Mouse (Mus musculus) stomach, embryonic 16.5 days (tissue): Measurements from ENCODE around the gene Tpk1. TPM values are rescaled to one million over a fixed set of nuclear protein-coding genes. Genes with fewer than 3 reads are reported as not detected.
"Not testable (repeated sequence)": the region's sequence is repeated elsewhere in the genome, so short reads cannot be mapped to it uniquely, and the experiment has no call there.

ENCODE experiments used
- ATAC-seq: fragments of 200-750 bp; cut with Nextera tagmentation; 2 replicates; pipeline ENCODE4 v1.8.0; 2017; ENCODE audit warnings: moderate number of reproducible peaks, moderate TSS enrichment; ENCODE audit not compliant: insufficient read depth, low FRiP score
- H3K27ac ChIP-seq: fragments of 300-500 bp; sonication (generic); 2 replicates; pipeline ENCODE4 v1.5.1; 2014; ENCODE audit warnings: low read length
- H3K27me3 ChIP-seq: fragments of 300-500 bp; sonication (generic); 2 replicates; pipeline ENCODE4 v1.6.1; 2014; ENCODE audit warnings: low read length, control low read depth, mixed read lengths; ENCODE audit not compliant: control insufficient read depth, insufficient read depth
- H3K36me3 ChIP-seq: fragments of 300-500 bp; sonication (generic); 2 replicates; pipeline ENCODE4 v1.6.1; 2014; ENCODE audit warnings: low read length; ENCODE audit not compliant: control insufficient read depth, insufficient read depth
- H3K4me1 ChIP-seq: fragments of 300-500 bp; sonication (generic); 2 replicates; pipeline ENCODE4 v1.6.1; 2014; ENCODE audit warnings: low read length, control low read depth, mixed read lengths; ENCODE audit not compliant: control insufficient read depth, insufficient read depth
- H3K4me2 ChIP-seq: fragments of 300-500 bp; sonication (generic); 2 replicates; pipeline ENCODE4 v1.6.1; 2014; ENCODE audit warnings: low read depth, low read length, mixed read lengths
- H3K4me3 ChIP-seq: fragments of 300-500 bp; sonication (generic); replicated peaks from 2 replicates; pipeline ENCODE4 v1.5.1; 2014; ENCODE audit warnings: mild to moderate bottlenecking, low read length
- H3K9ac ChIP-seq: fragments of 300-500 bp; sonication (generic); 2 replicates; pipeline ENCODE4 v1.6.1; 2014; ENCODE audit warnings: low read length
- H3K9me3 ChIP-seq: fragments of 300-500 bp; sonication (generic); replicated peaks from 2 replicates; pipeline ENCODE4 v1.6.1; 2016; ENCODE audit warnings: low read length, control low read depth; ENCODE audit not compliant: control insufficient read depth
- WGBS: fragments of 180-500 bp; shearing (Covaris S2); extraction: QIAGEN DNeasy Blood & Tissue Kit; methylation state at CpG from one replicate; pipeline ENCODE4 v1.1.7; 2014; 5-methylcytosine and 5-hydroxymethylcytosine counted together
- polyA plus RNA-seq: library from polyadenylated mRNA; unstranded; fragments of >200 nt; fragmentation: Nextera tagmentation; extraction: Ambion mirVana; gene quantifications from 2 replicates; pipeline ENCODE4 v1.2.1, GENCODE M21; 2015

Gene Tpk1
- polyA plus RNA-seq, 1 experiment from 2014 or later = 17.4 TPM

DNA sequence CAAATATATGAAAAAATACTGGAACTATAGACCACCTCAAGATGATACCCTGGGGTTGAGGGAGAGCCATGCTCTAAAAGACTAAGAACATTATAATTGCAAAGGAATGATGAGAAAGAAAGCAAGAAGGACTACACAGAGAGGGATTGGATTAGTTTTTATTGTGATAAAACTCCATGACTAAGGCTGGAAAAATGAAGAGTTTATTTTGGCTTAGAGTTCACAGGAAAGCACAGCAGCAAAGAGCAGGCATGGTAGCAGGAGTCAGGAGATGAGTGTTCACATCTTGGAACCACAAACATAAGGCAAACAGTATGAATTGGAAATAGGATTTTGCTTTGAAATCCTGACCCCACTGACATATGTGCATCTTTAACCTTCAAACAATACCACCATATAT lies 33.2 kb downstream of the Tpk1 start:
- ATAC-seq = no peak
- no peaks in the 10 kb centered on the region for H3K36me3 ChIP-seq
- H3K4me3 ChIP-seq = no peak overlapping the region
- no peak overlapping the region for H3K27ac ChIP-seq
- no peaks in the 10 kb centered on the region for H3K27me3 ChIP-seq
- no peak overlapping the region for H3K9ac ChIP-seq
- H3K4me2 ChIP-seq = no peak overlapping the region
- H3K4me1 ChIP-seq = no peaks in the 10 kb centered on the region
- H3K9me3 ChIP-seq = no peaks in the 10 kb centered on the region

DNA sequence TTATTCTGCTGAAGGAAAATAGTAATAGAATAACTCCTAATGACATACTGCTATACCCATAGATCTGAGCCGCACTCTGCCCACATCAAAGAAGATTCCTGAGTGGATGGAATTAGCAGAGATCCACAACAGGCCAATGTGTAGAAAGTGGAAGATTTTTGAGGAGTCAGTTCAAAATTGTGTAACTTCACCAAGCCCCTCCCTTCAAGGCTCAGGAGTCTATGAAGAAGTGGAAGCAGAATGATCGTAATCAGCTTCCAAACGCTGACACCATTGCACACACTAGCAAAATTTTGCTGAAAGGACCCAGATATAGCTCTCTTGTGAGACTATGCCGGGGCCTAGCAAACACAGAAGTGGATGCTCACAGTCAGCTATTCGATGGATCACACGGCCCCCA lies 42.6 kb downstream of the Tpk1 start:
- not testable (repeated sequence) for H3K4me1 ChIP-seq, H3K27ac ChIP-seq, H3K9me3 ChIP-seq, H3K4me3 ChIP-seq, H3K9ac ChIP-seq, ATAC-seq, H3K27me3 ChIP-seq, H3K4me2 ChIP-seq, H3K36me3 ChIP-seq
- 91% methylated on average over 6 of the region's 6 CpGs for WGBS

DNA sequence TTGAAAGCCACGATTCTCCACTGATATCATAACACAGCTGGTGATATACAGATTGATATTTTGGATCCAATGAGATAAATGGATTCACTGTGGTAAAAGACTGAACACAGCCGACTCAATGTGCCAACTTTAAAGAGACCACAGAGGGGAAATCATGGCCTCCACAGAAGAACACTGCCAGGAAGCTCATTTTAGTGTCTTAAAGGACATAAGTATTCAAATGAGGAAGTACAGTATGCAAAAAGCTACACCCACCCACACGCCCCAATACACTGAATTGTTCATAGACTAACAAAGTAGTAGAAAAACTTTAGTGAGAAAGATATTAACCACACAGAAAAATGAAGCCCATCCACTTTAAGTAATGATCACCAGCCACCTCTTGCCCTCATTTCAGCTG lies 46.8 kb downstream of the Tpk1 start:
- no peaks in the 10 kb centered on the region for H3K4me1 ChIP-seq
- no peak for ATAC-seq
- no peaks in the 10 kb centered on the region for H3K9me3 ChIP-seq
- H3K27me3 ChIP-seq = no peaks in the 10 kb centered on the region
- H3K4me2 ChIP-seq = no peak overlapping the region
- H3K4me3 ChIP-seq = no peak overlapping the region
- no peaks in the 10 kb centered on the region for H3K36me3 ChIP-seq
- 75% methylated on average over 3 of the region's 3 CpGs for WGBS
- H3K27ac ChIP-seq = no peak overlapping the region
- no peak overlapping the region for H3K9ac ChIP-seq

DNA sequence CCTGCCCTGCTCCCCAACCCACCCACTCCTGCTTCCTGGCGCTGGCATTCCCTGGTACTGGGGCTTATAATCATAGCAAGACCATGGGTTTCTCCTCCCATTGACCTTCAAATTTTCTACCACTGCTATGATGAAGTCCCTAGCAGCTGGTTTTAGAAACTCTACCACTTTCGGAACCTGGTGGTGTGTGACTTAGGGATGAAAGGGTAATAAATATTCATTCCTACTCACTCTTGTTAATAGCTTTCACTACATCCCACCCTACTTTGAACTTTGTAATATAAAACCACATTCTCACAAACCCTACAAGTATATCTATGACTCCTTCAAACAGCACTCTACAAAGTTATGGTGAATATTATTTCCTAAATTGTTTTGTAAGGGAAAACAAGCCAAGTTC lies 54.3 kb downstream of the Tpk1 start:
- Histone ChIP-seq H3K4me2 (no peak overlapping the region), H3K9me3 (no peaks in the 10 kb centered on the region), H3K9ac (no peak overlapping the region), H3K4me3 (no peak overlapping the region), H3K4me1 (no peaks in the 10 kb centered on the region), H3K36me3 (no peaks in the 10 kb centered on the region), H3K27me3 (no peaks in the 10 kb centered on the region), H3K27ac (no peak overlapping the region)
- WGBS = 79% methylated on average over 2 of the region's 2 CpGs
- ATAC-seq = no peak

DNA sequence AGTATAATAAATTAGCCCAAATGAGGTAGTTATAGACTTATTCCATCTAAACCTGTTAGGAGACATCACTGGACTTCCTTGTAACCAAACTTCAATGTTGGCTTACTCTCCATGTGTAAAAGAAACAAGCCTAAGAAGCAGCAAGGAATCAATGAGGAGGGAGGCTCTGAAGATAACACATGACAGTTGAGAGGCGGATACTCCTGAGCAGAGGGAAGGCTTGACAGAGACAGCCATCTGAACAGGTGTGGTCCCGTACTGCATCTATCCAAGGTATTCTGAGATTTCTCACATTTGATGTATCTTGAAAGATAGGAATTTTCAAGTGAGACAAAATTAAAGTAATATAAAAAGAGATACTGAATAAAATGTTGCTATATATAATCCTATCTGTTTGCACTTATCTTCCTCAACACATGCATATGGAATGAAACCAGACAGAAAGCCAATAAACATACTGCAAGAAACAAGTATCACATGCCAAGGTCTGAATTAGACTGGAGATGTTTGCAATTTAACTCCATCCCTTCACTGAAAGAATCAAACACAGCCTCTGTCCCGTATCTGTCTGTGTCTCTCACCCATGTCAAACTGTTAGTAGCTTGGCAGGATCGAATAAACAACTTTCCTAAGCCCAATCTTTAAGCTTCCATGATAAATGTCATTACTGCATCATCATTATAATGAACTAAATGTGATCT lies 75.1 kb downstream of the Tpk1 start:
- H3K4me1 ChIP-seq = no peaks in the 10 kb centered on the region
- 0 out of 2 replicates have a peak, but pooled peaks have one; percentile 33 for ATAC-seq
- no peaks in the 10 kb centered on the region for H3K36me3 ChIP-seq
- H3K4me3 ChIP-seq = no peak overlapping the region
- H3K4me2 ChIP-seq = no peak overlapping the region
- WGBS = 67% methylated on average over 4 of the region's 4 CpGs
- no peaks in the 10 kb centered on the region for H3K9me3 ChIP-seq
- H3K27me3 ChIP-seq = no peaks in the 10 kb centered on the region
- H3K27ac ChIP-seq = no peak overlapping the region
- no peak overlapping the region for H3K9ac ChIP-seq

DNA sequence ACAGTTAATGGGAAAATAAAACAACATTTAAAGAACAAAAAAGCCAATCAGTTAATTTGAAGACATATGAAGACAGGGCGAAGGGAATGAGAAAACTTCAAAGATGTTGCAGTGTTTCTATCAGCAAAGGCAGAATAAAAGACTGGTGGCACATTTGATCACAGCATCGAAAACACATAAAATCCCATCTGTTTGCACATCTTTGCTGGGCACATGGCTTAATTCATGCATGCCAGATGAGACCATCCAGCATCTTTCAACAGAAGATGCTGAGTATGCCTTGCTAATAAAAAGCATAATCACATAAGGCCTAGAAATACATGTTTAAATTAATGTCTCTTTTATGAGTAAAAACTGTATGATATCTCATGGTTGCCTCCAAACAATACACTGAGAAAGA lies 80.8 kb downstream of the Tpk1 start:
- H3K27me3 ChIP-seq = no peaks in the 10 kb centered on the region
- no peaks in the 10 kb centered on the region for H3K9me3 ChIP-seq
- no peak for ATAC-seq
- H3K9ac ChIP-seq = no peak overlapping the region
- no peak overlapping the region for H3K27ac ChIP-seq
- H3K4me2 ChIP-seq = no peak overlapping the region
- no peaks in the 10 kb centered on the region for H3K36me3 ChIP-seq
- WGBS = 88% methylated on average over 2 of the region's 2 CpGs
- no peak overlapping the region for H3K4me3 ChIP-seq
- no peaks in the 10 kb centered on the region for H3K4me1 ChIP-seq

DNA sequence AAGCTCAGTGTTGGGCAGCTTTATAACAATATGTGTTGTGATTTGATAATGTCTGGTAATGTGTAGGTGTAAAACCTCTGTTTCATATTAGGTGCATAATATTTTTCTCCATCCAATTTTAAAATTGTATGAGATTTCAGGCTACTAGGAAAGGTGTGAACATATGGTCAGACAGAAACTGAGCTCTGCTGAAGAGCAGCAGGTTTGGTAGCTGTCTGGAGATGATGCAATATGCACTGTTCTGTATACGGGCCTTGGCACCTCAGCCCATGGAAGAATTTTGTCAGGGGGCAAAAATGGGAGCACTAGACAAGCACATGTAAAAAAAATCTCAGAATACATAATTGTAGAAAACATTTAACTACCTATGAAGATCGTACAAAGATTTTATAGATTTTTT lies 84.3 kb downstream of the Tpk1 start:
- no peak overlapping the region for H3K4me2 ChIP-seq
- no peaks in the 10 kb centered on the region for H3K36me3 ChIP-seq
- ATAC-seq = no peak
- H3K27me3 ChIP-seq = no peaks in the 10 kb centered on the region
- no peaks in the 10 kb centered on the region for H3K9me3 ChIP-seq
- no peak overlapping the region for H3K4me3 ChIP-seq
- 76% methylated on average over 2 of the region's 2 CpGs for WGBS
- no peaks in the 10 kb centered on the region for H3K4me1 ChIP-seq
- no peak overlapping the region for H3K9ac ChIP-seq
- no peak overlapping the region for H3K27ac ChIP-seq

DNA sequence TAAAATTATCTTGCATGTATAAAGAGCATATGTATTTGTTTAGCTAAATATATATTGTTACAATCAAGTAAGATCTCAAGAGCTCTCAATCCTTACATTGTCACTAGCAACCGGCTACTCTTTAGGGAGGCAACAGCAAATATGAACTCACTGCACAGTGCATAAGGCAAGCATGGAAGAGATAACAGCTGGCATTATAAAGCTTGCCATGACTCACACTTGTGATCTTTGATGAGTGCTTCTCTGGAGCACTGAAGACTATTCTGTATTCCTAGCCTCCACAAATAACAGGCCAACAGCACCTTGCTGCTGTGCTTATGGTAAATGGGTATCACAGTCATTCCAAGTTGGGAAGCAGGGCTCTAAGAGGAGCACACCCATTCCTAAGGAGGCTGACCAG lies 98.2 kb downstream of the Tpk1 start:
- 79% methylated on average over 1 of the region's 1 CpGs for WGBS
- no peak for ATAC-seq

DNA sequence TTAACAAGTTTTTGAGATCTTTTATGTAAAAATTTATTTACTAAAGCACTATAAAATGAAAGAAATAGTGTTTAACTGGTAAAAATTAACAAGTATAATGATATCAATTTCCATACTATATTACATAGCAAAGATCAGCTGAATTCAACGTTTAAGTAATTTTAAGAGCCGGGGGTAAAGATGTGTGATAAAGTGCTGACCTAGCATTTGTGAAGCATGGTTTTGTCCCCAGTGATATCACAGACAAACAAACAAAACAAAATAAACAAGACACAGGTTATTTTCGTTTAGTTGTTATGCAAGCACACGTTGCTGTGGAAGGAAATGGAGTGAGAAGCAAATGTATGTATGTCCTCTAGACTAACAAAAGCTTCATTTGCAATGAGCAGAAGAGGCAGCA lies 103.6 kb downstream of the Tpk1 start:
- H3K27ac ChIP-seq = no peak overlapping the region
- no peak for ATAC-seq
- no peaks in the 10 kb centered on the region for H3K27me3 ChIP-seq
- 79% methylated on average over 4 of the region's 4 CpGs for WGBS
- no peak overlapping the region for H3K4me2 ChIP-seq
- H3K36me3 ChIP-seq = no peaks in the 10 kb centered on the region
- no peaks in the 10 kb centered on the region for H3K4me1 ChIP-seq
- no peak overlapping the region for H3K9ac ChIP-seq
- H3K4me3 ChIP-seq = no peak overlapping the region
- no peaks in the 10 kb centered on the region for H3K9me3 ChIP-seq

More for the DNA sequence above, 98.2 kb downstream of the Tpk1 start:
- Histone ChIP-seq H3K9me3 (no peaks in the 10 kb centered on the region), H3K27ac (no peak overlapping the region), H3K4me1 (no peaks in the 10 kb centered on the region), H3K4me2 (no peak overlapping the region), H3K36me3 (no peaks in the 10 kb centered on the region), H3K27me3 (no peaks in the 10 kb centered on the region), H3K9ac (no peak overlapping the region), H3K4me3 (no peak overlapping the region)
